Mouse (Mus musculus) midbrain, embryonic 14.5 days (tissue): ENCODE results near the gene Zfp809. TPM values are rescaled to one million over a fixed set of nuclear protein-coding genes. Genes with fewer than 3 reads are reported as not detected.
"Not testable (repeated sequence)": the region's sequence is repeated elsewhere in the genome, so short reads cannot be mapped to it uniquely, and the experiment has no call there.

Experiments used
- ATAC-seq: fragments of 200-750 bp; cut with Nextera tagmentation; 2 replicates; pipeline ENCODE4 v1.8.0; 2017; ENCODE audit warnings: moderate number of reproducible peaks, moderate library complexity; ENCODE audit not compliant: low FRiP score, low TSS enrichment
- DNase-seq: peaks from one replicate; pipeline ENCODE4 v3.0.0-alpha.2; 2015
- H3K27ac ChIP-seq: fragments of 300-500 bp; sonication (generic); replicated peaks from 2 replicates; pipeline ENCODE4 v1.5.1; 2014; ENCODE audit warnings: mild to moderate bottlenecking, low read depth, low read length, moderate library complexity
- H3K27me3 ChIP-seq: fragments of 300-500 bp; sonication (generic); 2 replicates; pipeline ENCODE4 v1.6.1; 2014; ENCODE audit warnings: low read length, control low read depth, mixed read lengths; ENCODE audit not compliant: control insufficient read depth, insufficient read depth
- H3K36me3 ChIP-seq: fragments of 300-500 bp; sonication (generic); 2 replicates; pipeline ENCODE4 v1.6.1; 2014; ENCODE audit warnings: low read length, control low read depth; ENCODE audit not compliant: control insufficient read depth, insufficient read depth
- H3K4me1 ChIP-seq: fragments of 300-500 bp; sonication (generic); 2 replicates; pipeline ENCODE4 v1.6.1; 2014; ENCODE audit warnings: mild to moderate bottlenecking, antibody characterized with exemption, low read length, control low read depth; ENCODE audit not compliant: control insufficient read depth, insufficient read depth
- H3K4me2 ChIP-seq: fragments of 300-500 bp; sonication (generic); 2 replicates; pipeline ENCODE4 v1.6.1; 2014; ENCODE audit warnings: mild to moderate bottlenecking, low read length, moderate library complexity
- H3K4me3 ChIP-seq: fragments of 300-500 bp; sonication (generic); replicated peaks from 2 replicates; pipeline ENCODE4 v1.5.1; 2014; ENCODE audit warnings: low read depth, low read length
- H3K9ac ChIP-seq: fragments of 300-500 bp; sonication (generic); replicated peaks from 2 replicates; pipeline ENCODE4 v1.6.1; 2014; ENCODE audit warnings: mild to moderate bottlenecking, low read length, moderate library complexity
- H3K9me3 ChIP-seq: fragments of 300-500 bp; sonication (generic); 2 replicates; pipeline ENCODE4 v1.6.1; 2016; ENCODE audit warnings: low read length, control low read depth, mixed read lengths; ENCODE audit not compliant: control insufficient read depth
- WGBS: fragments of 180-500 bp; shearing (Covaris S2); extraction: QIAGEN DNeasy Blood & Tissue Kit; methylation state at CpG from one replicate; pipeline ENCODE4 v1.1.7; 2014; 5-methylcytosine and 5-hydroxymethylcytosine counted together
- polyA plus RNA-seq: library from polyadenylated mRNA; unstranded; fragments of >200 nt; fragmentation: Nextera tagmentation; extraction: Ambion mirVana; gene quantifications from 2 replicates; pipeline ENCODE4 v1.2.1, GENCODE M21; 2014

Zfp809 gene
- polyA plus RNA-seq, 1 experiment from 2014 or later, result 11.0 TPM

DNA sequence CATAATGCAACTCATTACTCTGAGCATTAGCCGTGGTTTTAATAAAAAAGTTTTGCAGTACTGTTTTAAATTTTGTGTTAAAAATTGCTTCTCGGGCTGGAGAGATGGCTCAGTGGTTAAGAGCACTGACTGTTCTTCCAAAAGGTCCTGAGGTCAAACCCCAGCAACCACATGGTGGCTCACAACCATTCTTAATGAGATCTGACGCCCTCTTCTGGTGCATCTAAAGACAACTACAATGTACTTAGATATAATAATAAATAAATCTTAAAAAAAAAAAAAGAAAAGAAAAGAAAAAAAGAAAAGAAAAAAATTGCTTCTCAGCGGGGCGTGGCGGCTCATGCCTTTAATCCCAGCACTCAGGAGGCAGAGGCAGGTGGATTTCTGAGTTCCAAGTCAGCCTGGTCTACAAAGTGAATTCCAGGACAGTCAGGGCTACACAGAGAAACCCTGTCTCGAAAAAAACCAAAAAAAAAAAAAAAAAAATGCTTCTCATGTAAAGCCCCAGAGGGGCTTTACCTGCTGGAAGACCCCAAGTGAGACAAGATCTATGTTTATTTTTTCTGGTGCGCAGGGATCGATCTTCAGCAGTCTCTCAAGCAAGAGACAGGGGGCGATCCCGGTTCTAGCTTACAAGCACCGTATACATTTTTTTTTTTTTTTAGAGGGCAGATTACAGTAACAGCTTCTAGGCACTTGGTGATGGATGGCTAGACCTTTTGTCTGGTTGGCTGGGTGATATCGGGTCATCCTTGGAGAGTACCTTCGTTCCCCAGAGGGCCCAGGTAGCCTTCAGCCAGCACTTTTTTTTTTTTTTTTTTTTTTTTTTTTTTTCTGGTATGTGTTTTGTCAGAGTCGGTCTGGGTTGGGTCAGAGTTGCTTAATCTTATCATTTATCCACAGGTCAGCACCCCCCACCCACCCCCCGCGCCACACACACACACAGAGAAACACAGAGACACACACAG, 694 bp upstream of the Zfp809 start:
- WGBS, result 25% methylated on average over 17 of the region's 17 CpGs
- peak overlapping the region; percentile 70 for H3K4me2 ChIP-seq
- no peaks in the 10 kb centered on the region for H3K27me3 ChIP-seq
- DNase-seq (peak; percentile 75), ATAC-seq (peak; percentile 64)
- H3K9ac ChIP-seq, result peak overlapping the region; percentile 57
- H3K4me3 ChIP-seq, result peak overlapping the region; percentile 73
- no peaks in the 10 kb centered on the region for H3K36me3 ChIP-seq
- H3K4me1 ChIP-seq, result no peaks in the 10 kb centered on the region
- H3K27ac ChIP-seq, result no peak overlapping the region
- no peaks in the 10 kb centered on the region for H3K9me3 ChIP-seq

DNA sequence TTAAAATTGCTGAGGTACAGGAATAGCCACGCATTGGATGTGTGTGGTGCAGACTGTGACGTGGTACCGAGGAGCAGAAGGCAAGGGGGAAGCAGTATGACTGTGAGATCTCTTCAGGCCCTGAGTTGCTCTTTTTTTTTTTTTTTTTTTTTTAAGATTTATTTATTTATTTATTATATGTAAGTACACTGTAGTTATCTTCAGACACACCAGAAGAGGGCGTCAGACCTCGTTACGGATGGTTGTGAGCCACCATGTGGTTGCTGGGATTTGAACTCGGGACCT, 817 bp downstream of the Zfp809 start:
- ATAC-seq, H3K27me3 ChIP-seq, H3K4me1 ChIP-seq, H3K9me3 ChIP-seq, H3K9ac ChIP-seq, DNase-seq, H3K36me3 ChIP-seq, H3K27ac ChIP-seq: not testable (repeated sequence)
- 71% methylated on average over 7 of the region's 7 CpGs for WGBS
- peak overlapping the region; percentile 70 for H3K4me2 ChIP-seq
- H3K4me3 ChIP-seq, result peak overlapping the region; percentile 73

DNA sequence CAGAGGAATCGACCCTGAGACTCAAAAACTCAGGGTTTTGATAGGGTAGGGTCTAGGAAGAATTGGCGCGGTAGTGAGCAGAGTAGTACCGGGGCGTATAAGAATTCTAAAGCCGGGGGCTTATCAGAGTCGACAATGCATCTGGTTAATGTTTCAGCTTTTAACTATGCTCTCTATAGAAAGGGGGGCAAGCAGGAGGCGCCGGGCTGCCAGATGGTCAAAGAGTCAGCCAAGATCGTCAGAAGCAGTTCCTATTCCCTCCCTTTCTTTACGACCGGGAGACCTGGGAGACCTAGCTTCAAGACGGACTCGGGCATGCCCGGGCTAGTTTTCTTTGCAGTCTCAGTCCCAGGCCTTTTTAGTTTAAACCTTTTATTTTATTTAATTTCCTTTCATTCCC, 1.3 kb downstream of the Zfp809 start:
- Histone ChIP-seq H3K9me3 (no peaks in the 10 kb centered on the region), H3K4me3 (no peak overlapping the region), H3K4me1 (no peaks in the 10 kb centered on the region), H3K27ac (no peak overlapping the region), H3K9ac (no peak overlapping the region), H3K36me3 (no peaks in the 10 kb centered on the region), H3K4me2 (no peak overlapping the region), H3K27me3 (no peaks in the 10 kb centered on the region)
- WGBS, result 97% methylated on average over 15 of the region's 15 CpGs
- DNase-seq (no peak), ATAC-seq (no peak)

DNA sequence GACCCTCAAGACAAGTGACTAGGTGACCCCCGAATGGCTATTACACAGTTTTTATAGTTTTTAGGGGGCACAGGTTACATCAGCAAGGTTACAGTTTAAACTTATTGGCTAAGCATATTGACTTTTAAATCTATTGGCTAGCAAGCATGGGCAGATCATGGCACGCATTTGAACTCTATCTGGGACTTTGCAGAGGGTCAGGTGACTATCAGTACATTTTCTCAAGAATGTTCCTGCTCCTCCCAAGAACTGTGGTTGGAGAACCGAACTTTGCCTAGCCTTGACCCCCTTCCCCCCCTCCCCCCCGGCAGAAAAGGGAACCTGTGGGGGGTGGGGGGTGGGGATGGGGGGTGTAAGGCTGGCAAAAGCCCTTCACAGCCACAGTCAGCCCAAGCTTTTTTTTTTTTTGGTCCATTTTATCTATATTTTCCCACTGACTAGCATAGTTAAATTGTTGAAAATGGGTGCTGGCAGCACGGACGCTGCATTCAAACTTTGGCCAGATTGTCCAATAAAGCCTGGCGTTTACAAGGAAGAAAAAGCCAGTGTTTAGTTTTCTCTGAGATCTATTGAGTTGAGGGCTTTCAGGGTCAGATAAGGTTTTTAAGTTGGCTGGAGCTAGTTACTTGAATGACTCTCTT, 4.0 kb downstream of the Zfp809 start:
- no peak for ATAC-seq
- Histone ChIP-seq H3K4me3 (no peak overlapping the region), H3K9me3 (no peaks in the 10 kb centered on the region), H3K27me3 (no peaks in the 10 kb centered on the region), H3K27ac (no peak overlapping the region), H3K4me2 (no peak overlapping the region), H3K9ac (no peak overlapping the region), H3K4me1 (no peaks in the 10 kb centered on the region), H3K36me3 (no peaks in the 10 kb centered on the region)
- no peak for DNase-seq
- 94% methylated on average over 7 of the region's 7 CpGs for WGBS

DNA sequence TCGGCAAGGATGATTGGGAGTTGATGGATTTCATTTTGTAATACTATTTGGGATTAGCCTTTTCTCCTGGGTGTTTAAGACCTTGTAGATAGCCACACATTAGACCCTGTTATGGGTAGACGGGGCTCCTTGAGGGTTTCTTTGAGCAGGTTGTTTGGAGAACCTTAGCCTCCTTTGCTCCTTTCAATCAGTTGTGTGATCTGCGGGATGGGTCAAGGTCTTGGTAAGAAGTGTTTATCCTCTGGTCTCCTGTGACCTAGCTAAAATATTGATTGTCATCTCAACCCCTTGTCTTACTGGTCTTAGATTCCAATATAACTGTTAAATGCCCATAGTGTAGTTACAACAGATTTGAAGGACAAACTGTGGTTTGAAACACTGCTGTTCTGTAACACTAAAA, 4.5 kb downstream of the Zfp809 start:
- H3K4me3 ChIP-seq, result no peak overlapping the region
- no peak overlapping the region for H3K27ac ChIP-seq
- H3K9ac ChIP-seq, result no peak overlapping the region
- H3K9me3 ChIP-seq, result no peaks in the 10 kb centered on the region
- ATAC-seq (no peak), DNase-seq (no peak)
- H3K4me1 ChIP-seq, result no peaks in the 10 kb centered on the region
- 94% methylated on average over 3 of the region's 3 CpGs for WGBS
- no peak overlapping the region for H3K4me2 ChIP-seq
- H3K27me3 ChIP-seq, result no peaks in the 10 kb centered on the region
- no peaks in the 10 kb centered on the region for H3K36me3 ChIP-seq

DNA sequence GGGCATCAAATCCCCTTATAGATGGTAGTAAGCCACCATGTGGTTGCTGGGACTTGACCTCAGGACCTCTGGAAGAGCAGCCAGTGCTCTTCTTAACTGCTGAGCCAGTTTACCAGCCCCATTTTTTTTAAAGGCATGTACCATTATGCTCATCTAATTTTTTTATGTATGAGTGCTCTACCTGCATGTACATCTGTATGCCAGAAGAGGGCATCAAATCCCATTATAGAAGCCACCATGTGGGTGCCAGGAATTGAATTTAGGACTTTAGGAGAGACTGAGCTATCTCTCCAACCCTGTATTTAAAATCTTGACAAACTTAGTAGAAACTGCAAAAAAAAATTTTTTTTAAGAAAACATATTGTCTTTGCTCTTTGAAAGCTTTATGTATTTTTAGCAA, 5.0 kb downstream of the Zfp809 start:
- ATAC-seq (no peak), DNase-seq (peak; percentile 5)
- H3K4me3 ChIP-seq, result no peak overlapping the region
- H3K9me3 ChIP-seq, result no peaks in the 10 kb centered on the region
- no peak overlapping the region for H3K27ac ChIP-seq
- H3K27me3 ChIP-seq, result no peaks in the 10 kb centered on the region
- no peaks in the 10 kb centered on the region for H3K4me1 ChIP-seq
- H3K36me3 ChIP-seq, result no peaks in the 10 kb centered on the region
- no peak overlapping the region for H3K4me2 ChIP-seq
- no peak overlapping the region for H3K9ac ChIP-seq

DNA sequence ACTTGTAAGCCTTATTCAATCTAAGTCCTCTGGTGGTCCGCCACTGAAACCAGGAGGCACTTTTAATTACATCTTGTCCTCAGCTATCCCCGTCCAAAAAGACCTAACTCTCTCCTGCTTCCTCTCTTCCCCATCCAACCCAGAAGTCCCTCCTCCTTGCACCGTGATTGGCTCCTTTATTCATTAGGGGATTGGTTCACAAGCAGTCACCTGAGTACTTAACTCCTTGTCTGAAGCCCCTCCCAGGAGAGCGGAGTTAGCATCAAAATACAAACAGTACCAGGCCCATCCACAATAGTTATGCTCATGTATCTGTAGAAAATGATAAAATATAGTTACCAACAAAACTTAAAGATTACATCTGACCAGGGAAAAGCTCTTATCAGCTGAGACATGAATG, 14.5 kb downstream of the Zfp809 start:
- ATAC-seq (no peak), DNase-seq (no peak)
- Histone ChIP-seq H3K27ac (no peak overlapping the region), H3K4me1 (no peaks in the 10 kb centered on the region), H3K9ac (no peak overlapping the region), H3K4me3 (no peak overlapping the region), H3K9me3 (no peaks in the 10 kb centered on the region), H3K4me2 (no peak overlapping the region), H3K36me3 (peaks cover 40% of the 10 kb centered on the region), H3K27me3 (no peaks in the 10 kb centered on the region)
- WGBS, result 94% methylated on average over 4 of the region's 4 CpGs

DNA sequence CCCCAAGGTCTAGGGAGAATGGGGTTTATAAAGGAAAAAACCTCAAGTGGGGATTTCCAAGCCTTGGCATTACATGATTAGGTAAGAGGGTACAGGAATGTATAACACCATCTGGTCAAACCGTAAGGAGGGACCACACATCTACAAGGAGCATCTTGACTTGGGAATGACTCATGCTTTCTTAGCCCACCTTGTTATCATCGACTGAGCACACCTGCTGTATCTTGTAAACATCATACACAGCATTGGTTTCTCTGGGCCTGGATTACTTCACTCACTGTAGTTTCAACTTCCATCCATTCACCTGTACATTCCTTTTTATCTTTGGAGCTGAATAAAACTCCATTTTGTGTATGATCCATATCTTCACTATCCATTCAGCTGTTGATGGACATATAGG, 18.7 kb downstream of the Zfp809 start:
- no peaks in the 10 kb centered on the region for H3K4me1 ChIP-seq
- H3K9me3 ChIP-seq, result peaks cover 25% of the 10 kb centered on the region
- H3K9ac ChIP-seq, result no peak overlapping the region
- H3K36me3 ChIP-seq, result peaks cover 50% of the 10 kb centered on the region
- no peaks in the 10 kb centered on the region for H3K27me3 ChIP-seq
- H3K4me3 ChIP-seq, result no peak overlapping the region
- 93% methylated on average over 2 of the region's 2 CpGs for WGBS
- no peak overlapping the region for H3K4me2 ChIP-seq
- no peak overlapping the region for H3K27ac ChIP-seq
- ATAC-seq, result no peak
- DNase-seq, result no peak

DNA sequence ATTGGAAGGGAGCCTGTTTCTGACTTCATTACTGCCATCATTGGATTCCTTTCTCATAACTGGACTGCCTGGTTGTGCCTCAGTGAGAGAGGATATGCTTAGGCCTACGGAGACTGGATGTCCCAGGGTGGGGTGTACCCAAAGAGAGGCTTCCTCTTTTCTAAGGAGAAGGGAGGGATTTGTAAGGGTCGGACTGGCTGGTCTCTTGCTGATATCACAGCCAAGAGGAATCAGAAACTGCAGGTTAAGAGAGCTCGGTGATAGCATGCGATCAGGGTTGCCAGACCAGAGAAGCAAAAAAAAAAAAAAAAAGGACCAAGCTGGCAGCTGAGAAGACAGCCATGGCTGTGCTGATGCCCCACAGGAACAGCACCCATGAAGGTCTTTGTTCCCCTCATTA, 31.1 kb downstream of the Zfp809 start:
- Histone ChIP-seq H3K27me3 (no peaks in the 10 kb centered on the region), H3K4me3 (no peak overlapping the region), H3K9ac (no peak overlapping the region), H3K9me3 (peaks cover 16% of the 10 kb centered on the region), H3K36me3 (peaks cover 43% of the 10 kb centered on the region), H3K27ac (no peak overlapping the region), H3K4me2 (no peak overlapping the region), H3K4me1 (0 out of 2 replicates have a peak, but pooled peaks cover 5% of the 10 kb centered on the region)
- DNase-seq (no peak), ATAC-seq (no peak)
- 94% methylated on average over 4 of the region's 4 CpGs for WGBS
